Mouse (Mus musculus) midbrain, embryonic 13.5 days (tissue): ENCODE data around the gene Tmem218. TPM values are rescaled to one million over a fixed set of nuclear protein-coding genes. Genes with fewer than 3 reads are reported as not detected.

Experiments
- ATAC-seq: fragments of 200-750 bp; cut with Nextera tagmentation; 2 replicates; pipeline ENCODE4 v1.8.0; 2017; ENCODE audit warnings: mild to moderate bottlenecking, moderate TSS enrichment, moderate library complexity
- H3K27ac ChIP-seq: fragments of 300-500 bp; sonication (generic); 2 replicates; pipeline ENCODE4 v1.5.1; 2015; ENCODE audit warnings: inconsistent platforms, mild to moderate bottlenecking, moderate library complexity
- H3K27me3 ChIP-seq: fragments of 300-500 bp; sonication (generic); 2 replicates; pipeline ENCODE4 v1.6.1; 2015; ENCODE audit warnings: mild to moderate bottlenecking, inconsistent platforms
- H3K36me3 ChIP-seq: fragments of 300-500 bp; sonication (generic); 2 replicates; pipeline ENCODE4 v1.6.1; 2015; ENCODE audit warnings: mild to moderate bottlenecking, inconsistent platforms
- H3K4me1 ChIP-seq: fragments of 300-500 bp; sonication (generic); replicated peaks from 2 replicates; pipeline ENCODE4 v1.6.1; 2015; ENCODE audit warnings: inconsistent platforms
- H3K4me2 ChIP-seq: fragments of 300-500 bp; sonication (generic); replicated peaks from 2 replicates; pipeline ENCODE4 v1.6.1; 2015; ENCODE audit warnings: moderate library complexity, mild to moderate bottlenecking, inconsistent platforms
- H3K4me3 ChIP-seq: fragments of 300-500 bp; sonication (generic); replicated peaks from 2 replicates; pipeline ENCODE4 v1.5.1; 2015; ENCODE audit warnings: mild to moderate bottlenecking, inconsistent platforms
- H3K9ac ChIP-seq: fragments of 300-500 bp; sonication (generic); replicated peaks from 2 replicates; pipeline ENCODE4 v1.6.1; 2015; ENCODE audit warnings: mild to moderate bottlenecking, inconsistent platforms
- H3K9me3 ChIP-seq: fragments of 300-500 bp; sonication (generic); 2 replicates; pipeline ENCODE4 v1.6.1; 2016; ENCODE audit warnings: mild to moderate bottlenecking, inconsistent platforms
- WGBS: fragments of 180-500 bp; shearing (Covaris S2); methylation state at CpG from one replicate; pipeline ENCODE4 v1.1.7; 2015; 5-methylcytosine and 5-hydroxymethylcytosine counted together
- polyA plus RNA-seq: library from polyadenylated mRNA; unstranded; fragments of >200 nt; fragmentation: Nextera tagmentation; extraction: Ambion mirVana; gene quantifications from 2 replicates; pipeline ENCODE4 v1.2.1, GENCODE M21; 2015

Tmem218 gene
- polyA plus RNA-seq, 1 experiment from 2014 or later = 12.7 TPM

DNA sequence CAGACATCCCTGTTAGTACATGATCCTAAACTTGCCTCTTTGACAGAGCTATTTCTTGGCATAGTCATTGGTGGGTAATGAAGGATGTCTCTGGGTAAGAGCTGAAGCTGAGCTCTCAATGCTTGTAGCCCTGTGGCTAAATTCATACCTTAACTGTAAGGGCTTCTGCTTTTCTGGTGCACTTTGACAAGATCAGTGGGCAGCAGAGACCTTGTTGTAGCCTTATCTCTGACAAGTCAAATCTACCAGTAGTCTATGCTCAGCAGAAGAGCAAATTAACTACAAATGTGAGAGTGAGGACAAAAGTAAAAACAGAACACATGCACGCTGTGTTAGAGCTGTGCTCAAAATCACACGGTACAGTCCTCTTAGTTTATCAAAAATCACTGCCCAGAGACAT lies 58.6 kb downstream of the Tmem218 start:
- Histone ChIP-seq H3K9me3 (no peaks in the 10 kb centered on the region), H3K4me2 (no peak overlapping the region), H3K4me1 (no peaks in the 10 kb centered on the region), H3K4me3 (no peak overlapping the region), H3K27me3 (no peaks in the 10 kb centered on the region), H3K27ac (no peak overlapping the region), H3K9ac (no peak overlapping the region), H3K36me3 (no peaks in the 10 kb centered on the region)
- 92% methylated on average over 2 of the region's 2 CpGs for WGBS
- ATAC-seq = no peak

Other genes starting within 250 kb of the Tmem218 start
- 30.1 and 33.1 TPM in 2 replicates for gene Pknox2, start 60.8 kb upstream of the Tmem218 start, polyA plus RNA-seq
- gene Slc37a2, start 47.5 kb downstream of the Tmem218 start, polyA plus RNA-seq = 0.72 and 0.96 TPM in 2 replicates
- gene Ccdc15, start 140.2 kb downstream of the Tmem218 start, polyA plus RNA-seq = 10.8 and 10.9 TPM in 2 replicates
- 2.2 and 2.5 TPM in 2 replicates for gene Hepacam, start 159.1 kb downstream of the Tmem218 start, polyA plus RNA-seq
- gene Robo4, start 193.7 kb downstream of the Tmem218 start, polyA plus RNA-seq = 4.0 and 4.9 TPM in 2 replicates
- 20.5 and 22.4 TPM in 2 replicates for gene Robo3, start 225.0 kb downstream of the Tmem218 start, polyA plus RNA-seq